Mouse (Mus musculus): ENCODE results near the gene Ddx3y. TPM values are rescaled to one million over a fixed set of nuclear protein-coding genes. Genes with fewer than 3 reads are reported as not detected.

The Ddx3y gene
- not detected in 2 replicates for polyA plus RNA-seq (2021; fragmentation: Nextera tagmentation)
- long read RNA-seq, experiment 1 = 0 reads
- long read RNA-seq, experiment 2, full-length matches to known transcripts = 93 of 180 reads
- long read RNA-seq, experiment 2, partial matches to known transcripts = 5 of 180 reads
- long read RNA-seq, experiment 2, other reads (novel, unspliced or antisense) = 82 of 180 reads

DNA sequence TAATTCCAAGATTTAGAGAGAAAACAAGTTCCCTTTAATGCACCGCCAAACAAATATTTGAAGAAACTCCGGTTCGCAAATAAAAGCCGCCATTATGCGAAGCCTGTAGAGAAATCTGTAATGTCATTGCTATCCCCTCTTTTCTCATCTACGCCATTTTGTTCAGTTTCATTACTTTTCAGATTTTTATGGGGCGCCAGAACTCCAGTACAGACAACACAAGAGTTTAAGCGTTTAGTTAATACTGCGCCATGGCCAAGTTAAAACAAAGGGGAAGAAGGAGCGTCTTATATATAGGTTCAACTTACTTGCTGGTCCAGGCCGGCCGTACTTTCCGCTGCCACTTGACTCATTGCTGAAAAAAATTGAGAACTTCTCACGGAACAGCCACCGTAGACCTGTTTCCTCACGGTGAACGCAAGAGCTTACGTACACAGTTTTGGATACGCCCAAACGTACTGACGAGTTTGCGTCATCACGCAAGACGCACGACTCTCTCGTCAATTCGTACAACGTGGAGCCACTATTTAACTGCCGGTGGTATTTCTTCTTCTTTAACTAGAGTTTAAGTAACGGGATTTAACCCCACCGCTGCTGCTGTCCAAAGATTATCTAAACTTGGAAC lies at the start of gene Ddx3y:
Ddx3y (minus strand) TSS at position 459 of the 625 bp plus-strand sequence.

GRCm38 (mm10) chrY:1245426-1245863 lies 41.0 kb downstream of the Ddx3y start, which contains the start of gene Uty:
TSS of gene Uty (minus strand) at chrY:1245759.

Other genes with a start within 250 kb of the Ddx3y start
- not detected in 2 replicates for gene Uty, start 40.9 kb downstream of the Ddx3y start, polyA plus RNA-seq (2021; fragmentation: Nextera tagmentation)
- gene Usp9y, start 173.2 kb upstream of the Ddx3y start, polyA plus RNA-seq (2021; fragmentation: Nextera tagmentation) = not detected in 2 replicates